Mouse (Mus musculus): ENCODE measurements around the gene Polg. TPM values are rescaled to one million over a fixed set of nuclear protein-coding genes. Genes with fewer than 3 reads are reported as not detected.

Gene Polg
- polyA plus RNA-seq, 1 experiment = 30.9 TPM

- TF ChIP-seq USF1 (IDR thresholded peaks at IDR 0.05; ENCODE audit: low read depth) (no peak), MYOD1 (IDR thresholded peaks at IDR 0.05; ENCODE audit: control insufficient read depth in 1 of 3, insufficient read length in 2 of 3, low read depth in 2 of 3) (no peak), REST (IDR thresholded peaks at IDR 0.05; ENCODE audit: insufficient read depth, insufficient read length) (no peak), TCF3 (IDR thresholded peaks at IDR 0.05; ENCODE audit: insufficient read length, low read depth) (no peak), SRF (IDR thresholded peaks at IDR 0.05; ENCODE audit: control insufficient read depth, insufficient read length, low read depth) (no peak), MYOG (IDR thresholded peaks at IDR 0.05; ENCODE audit: control insufficient read depth in 1 of 3, insufficient read depth in 1 of 3, insufficient read length in 2 of 3, low read depth in 2 of 3) (no peak), POLR2A (IDR thresholded peaks at IDR 0.05; ENCODE audit: insufficient read length, low read depth) (no peak), TCF12 (IDR thresholded peaks at IDR 0.05; ENCODE audit: insufficient read depth, poor library complexity, severe bottlenecking) (no peak)
- Histone ChIP-seq H3K36me3 (ENCODE audit: control insufficient read depth, insufficient read depth) (no peaks in the 10 kb centered on the region), H3K4me3 (no peak overlapping the region), H3K27me3 (ENCODE audit: control insufficient read depth, insufficient read depth, insufficient read length) (peaks cover 87% of the 10 kb centered on the region), H3K79me2 (ENCODE audit: control insufficient read depth, insufficient read depth) (no peaks in the 10 kb centered on the region), H3K4me2 (ENCODE audit: low read depth) (no peak overlapping the region), H3ac (ENCODE audit: control insufficient read depth, insufficient read length) (no peak overlapping the region)
These were observed 40.4 kb upstream of the Polg start for GRCm38 (mm10) chr7:79506531-79507090.

- no peak for TF ChIP-seq CEBPB (IDR thresholded peaks at IDR 0.05; ENCODE audit: insufficient read depth, poor library complexity, severe bottlenecking)
- no peak for TF ChIP-seq REST (IDR thresholded peaks at IDR 0.05; ENCODE audit: insufficient read depth, insufficient read length)
- no peak for TF ChIP-seq MYOD1 (IDR thresholded peaks at IDR 0.05; ENCODE audit: control insufficient read depth in 1 of 3, insufficient read length in 2 of 3, low read depth in 2 of 3)
- TF ChIP-seq MYOG (IDR thresholded peaks at IDR 0.05; ENCODE audit: control insufficient read depth in 1 of 3, insufficient read depth in 1 of 3, insufficient read length in 2 of 3, low read depth in 2 of 3) = no peak
- TF ChIP-seq USF1 (IDR thresholded peaks at IDR 0.05; ENCODE audit: low read depth) = no peak
- TF ChIP-seq POLR2A (IDR thresholded peaks at IDR 0.05; ENCODE audit: insufficient read length, low read depth) = no peak
- no peak for TF ChIP-seq SRF (IDR thresholded peaks at IDR 0.05; ENCODE audit: control insufficient read depth, insufficient read length, low read depth)
- no peak for TF ChIP-seq POLR2AphosphoS2 (IDR thresholded peaks at IDR 0.05; ENCODE audit: insufficient read length, low read depth)
- no peak for TF ChIP-seq TCF12 (IDR thresholded peaks at IDR 0.05; ENCODE audit: insufficient read depth, poor library complexity, severe bottlenecking)
- no peak for TF ChIP-seq MAX (IDR thresholded peaks at IDR 0.05; ENCODE audit: low read depth)
- no peak for TF ChIP-seq E2F4 (IDR thresholded peaks at IDR 0.05; ENCODE audit: insufficient read depth)
- no peak for TF ChIP-seq TCF3 (IDR thresholded peaks at IDR 0.05; ENCODE audit: insufficient read length, low read depth)
- no peak overlapping the region for H3ac ChIP-seq (ENCODE audit: control insufficient read depth, insufficient read length)
- no peaks in the 10 kb centered on the region for H3K36me3 ChIP-seq (ENCODE audit: control insufficient read depth, insufficient read depth)
- H3K4me3 ChIP-seq = no peak overlapping the region
- no peaks in the 10 kb centered on the region for H3K79me2 ChIP-seq (ENCODE audit: control insufficient read depth, insufficient read depth)
- no peak overlapping the region for H3K4me2 ChIP-seq (ENCODE audit: low read depth)
- peaks cover 87% of the 10 kb centered on the region for H3K27me3 ChIP-seq (ENCODE audit: control insufficient read depth, insufficient read depth, insufficient read length)
These were observed 39.8 kb upstream of the Polg start for GRCm38 (mm10) chr7:79505876-79506530.

- no peak overlapping the region for H3ac ChIP-seq (ENCODE audit: control insufficient read depth, insufficient read length)
- no peaks in the 10 kb centered on the region for H3K36me3 ChIP-seq (ENCODE audit: control insufficient read depth, insufficient read depth)
- no peaks in the 10 kb centered on the region for H3K79me2 ChIP-seq (ENCODE audit: control insufficient read depth, insufficient read depth)
- no peak overlapping the region for H3K4me3 ChIP-seq
- H3K4me2 ChIP-seq (ENCODE audit: low read depth) = no peak overlapping the region
- TF ChIP-seq POLR2AphosphoS2 (IDR thresholded peaks at IDR 0.05; ENCODE audit: insufficient read length, low read depth) = no peak
- no peak for TF ChIP-seq TCF3 (IDR thresholded peaks at IDR 0.05; ENCODE audit: insufficient read length, low read depth)
- TF ChIP-seq USF1 (IDR thresholded peaks at IDR 0.05; ENCODE audit: low read depth) = no peak
- H3K27me3 ChIP-seq (ENCODE audit: control insufficient read depth, insufficient read depth, insufficient read length) = peaks cover 93% of the 10 kb centered on the region
These were observed 39.2 kb upstream of the Polg start for GRCm38 (mm10) chr7:79505376-79505775.

- no peak overlapping the region for H3K4me2 ChIP-seq (ENCODE audit: low read depth)
- H3K79me2 ChIP-seq (ENCODE audit: control insufficient read depth, insufficient read depth) = no peaks in the 10 kb centered on the region
- no peak overlapping the region for H3ac ChIP-seq (ENCODE audit: control insufficient read depth, insufficient read length)
- no peak overlapping the region for H3K4me3 ChIP-seq
- TF ChIP-seq MYOD1 (IDR thresholded peaks at IDR 0.05; ENCODE audit: control insufficient read depth in 1 of 3, insufficient read length in 2 of 3, low read depth in 2 of 3) (no peak), E2F4 (IDR thresholded peaks at IDR 0.05; ENCODE audit: insufficient read depth) (no peak), POLR2A (IDR thresholded peaks at IDR 0.05; ENCODE audit: insufficient read length, low read depth) (no peak), MAX (IDR thresholded peaks at IDR 0.05; ENCODE audit: low read depth) (no peak), MYOG (IDR thresholded peaks at IDR 0.05; ENCODE audit: control insufficient read depth in 1 of 3, insufficient read depth in 1 of 3, insufficient read length in 2 of 3, low read depth in 2 of 3) (no peak)
- H3K27me3 ChIP-seq (ENCODE audit: control insufficient read depth, insufficient read depth, insufficient read length) = peaks cover 93% of the 10 kb centered on the region
- no peaks in the 10 kb centered on the region for H3K36me3 ChIP-seq (ENCODE audit: control insufficient read depth, insufficient read depth)
These were observed 38.6 kb upstream of the Polg start for GRCm38 (mm10) chr7:79504723-79505122.

- Histone ChIP-seq H3K79me2 (ENCODE audit: control insufficient read depth, insufficient read depth) (no peaks in the 10 kb centered on the region), H3K36me3 (ENCODE audit: control insufficient read depth, insufficient read depth) (no peaks in the 10 kb centered on the region), H3K4me2 (ENCODE audit: low read depth) (no peak overlapping the region), H3ac (ENCODE audit: control insufficient read depth, insufficient read length) (no peak overlapping the region), H3K27me3 (ENCODE audit: control insufficient read depth, insufficient read depth, insufficient read length) (peaks cover 93% of the 10 kb centered on the region), H3K4me3 (no peak overlapping the region)
- no peak for TF ChIP-seq CEBPB (IDR thresholded peaks at IDR 0.05; ENCODE audit: insufficient read depth, poor library complexity, severe bottlenecking)
- TF ChIP-seq POLR2AphosphoS2 (IDR thresholded peaks at IDR 0.05; ENCODE audit: insufficient read length, low read depth) = no peak
- no peak for TF ChIP-seq MYOD1 (IDR thresholded peaks at IDR 0.05; ENCODE audit: control insufficient read depth in 1 of 3, insufficient read length in 2 of 3, low read depth in 2 of 3)
- TF ChIP-seq REST (IDR thresholded peaks at IDR 0.05; ENCODE audit: insufficient read depth, insufficient read length) = no peak
- TF ChIP-seq TCF12 (IDR thresholded peaks at IDR 0.05; ENCODE audit: insufficient read depth, poor library complexity, severe bottlenecking) = no peak
- no peak for TF ChIP-seq SRF (IDR thresholded peaks at IDR 0.05; ENCODE audit: control insufficient read depth, insufficient read length, low read depth)
- TF ChIP-seq MAX (IDR thresholded peaks at IDR 0.05; ENCODE audit: low read depth) = no peak
- no peak for TF ChIP-seq MYOG (IDR thresholded peaks at IDR 0.05; ENCODE audit: control insufficient read depth in 1 of 3, insufficient read depth in 1 of 3, insufficient read length in 2 of 3, low read depth in 2 of 3)
- TF ChIP-seq POLR2A (IDR thresholded peaks at IDR 0.05; ENCODE audit: insufficient read length, low read depth) = no peak
- TF ChIP-seq E2F4 (IDR thresholded peaks at IDR 0.05; ENCODE audit: insufficient read depth) = no peak
- TF ChIP-seq USF1 (IDR thresholded peaks at IDR 0.05; ENCODE audit: low read depth) = no peak
- no peak for TF ChIP-seq TCF3 (IDR thresholded peaks at IDR 0.05; ENCODE audit: insufficient read length, low read depth)
These were observed 37.6 kb upstream of the Polg start for GRCm38 (mm10) chr7:79503656-79504250.
